Mouse (Mus musculus): ENCODE measurements around the gene Ctns.

GRCm38 (mm10) chr11:73201021-73201420, 2.2 kb upstream of the Ctns start:
- TF ChIP-seq CTCF (IDR thresholded peaks at IDR 0.05; ENCODE audit: low read depth) (no peak), EP300 (optimal IDR thresholded peaks at IDR 0.05) (no peak)

Measured in stomach, postnatal 0 days (tissue).